Mouse (Mus musculus) hindbrain, postnatal 0 days (tissue): ENCODE results near the gene Gabarapl2. TPM values are rescaled to one million over a fixed set of nuclear protein-coding genes. Genes with fewer than 3 reads are reported as not detected.
A peak's percentile ranks its signal among the peaks of the same experiment; 100 is the strongest.

Source experiments
- ATAC-seq: fragments of 200-750 bp; cut with Nextera tagmentation; 2 replicates; pipeline ENCODE4 v1.8.0; 2017; ENCODE audit warnings: mild to moderate bottlenecking, moderate TSS enrichment, moderate library complexity
- DNase-seq: peaks from one replicate; pipeline ENCODE4 v3.0.0-alpha.2; 2015; ENCODE audit warnings: low spot score
- H3K27ac ChIP-seq: fragments of 300-500 bp; sonication (generic); 2 replicates; pipeline ENCODE4 v1.5.1; 2014; ENCODE audit warnings: mild to moderate bottlenecking
- H3K27me3 ChIP-seq: fragments of 300-500 bp; sonication (generic); 2 replicates; pipeline ENCODE4 v1.6.1; 2014; ENCODE audit warnings: low read length, mixed read lengths; ENCODE audit not compliant: insufficient read depth
- H3K36me3 ChIP-seq: fragments of 300-500 bp; sonication (generic); 2 replicates; pipeline ENCODE4 v1.6.1; 2014; ENCODE audit warnings: low read length, mixed read lengths; ENCODE audit not compliant: insufficient read depth
- H3K4me1 ChIP-seq: fragments of 300-500 bp; sonication (generic); 2 replicates; pipeline ENCODE4 v1.6.1; 2014; ENCODE audit warnings: antibody characterized with exemption, low read length, mixed read lengths; ENCODE audit not compliant: insufficient read depth
- H3K4me2 ChIP-seq: fragments of 300-500 bp; sonication (generic); 2 replicates; pipeline ENCODE4 v1.6.1; 2014; ENCODE audit warnings: low read depth, mild to moderate bottlenecking, low read length, moderate library complexity, mixed read lengths
- H3K4me3 ChIP-seq: fragments of 300-500 bp; sonication (generic); 2 replicates; pipeline ENCODE4 v1.5.1; 2014; ENCODE audit warnings: low read length
- H3K9ac ChIP-seq: fragments of 300-500 bp; sonication (generic); replicated peaks from 2 replicates; pipeline ENCODE4 v1.6.1; 2014; ENCODE audit warnings: mild to moderate bottlenecking, low read length, moderate library complexity, mixed read lengths
- H3K9me3 ChIP-seq: fragments of 300-500 bp; sonication (generic); 2 replicates; pipeline ENCODE4 v1.6.1; 2016; ENCODE audit warnings: low read length, mixed read lengths
- CTCF ChIP-seq: IDR thresholded peaks from 2 replicates; pipeline ENCODE4 v1.5.1; 2016; ENCODE audit warnings: antibody characterized with exemption, control low read depth, low read depth
- WGBS: fragments of 180-500 bp; shearing (Covaris S2); extraction: QIAGEN DNeasy Blood & Tissue Kit; methylation state at CpG from one replicate; pipeline ENCODE4 v1.1.7; 2014; 5-methylcytosine and 5-hydroxymethylcytosine counted together
- polyA plus RNA-seq: library from polyadenylated mRNA; unstranded; fragments of >200 nt; fragmentation: Nextera tagmentation; extraction: Ambion mirVana; gene quantifications from 2 replicates; pipeline ENCODE4 v1.2.1, GENCODE M21; 2015
- total RNA-seq: library from RNA; depleted of rRNA; stranded (reverse); fragments of >200 nt; gene quantifications from 2 replicates; pipeline ENCODE4 v1.2.3, GENCODE M21; 2014; rRNA removed

Gene Gabarapl2
- total and polyA plus RNA-seq, 2 experiments from 2014 or later: 99.4 to 461 TPM

- Histone ChIP-seq H3K4me2 (peak overlapping the region; percentile 92; the same call in 1 of the 2 replicates), H3K9ac (no peak overlapping the region), H3K36me3 (peaks cover 47% of the 10 kb centered on the region), H3K4me1 (no peaks in the 10 kb centered on the region), H3K27ac (no peak overlapping the region), H3K4me3 (no peak overlapping the region; the same call in 1 of the 2 replicates), H3K9me3 (no peaks in the 10 kb centered on the region), H3K27me3 (no peaks in the 10 kb centered on the region)
- ATAC-seq (no peak), DNase-seq (no peak)
- WGBS: 69% methylated on average over 3 of the region's 3 CpGs
- TF ChIP-seq CTCF: no peak
These were observed 52.2 kb downstream of the Gabarapl2 start for GRCm38 (mm10) chr8:111992703-111993039.

Other genes with a start within 250 kb of the Gabarapl2 start
- gene Ctrb1, start 249.7 kb upstream of the Gabarapl2 start, total RNA-seq: not detected in 2 replicates
- not detected in 2 replicates for gene Ctrb1, start 249.7 kb upstream of the Gabarapl2 start, polyA plus RNA-seq
- gene Bcar1, start 196.9 kb upstream of the Gabarapl2 start, total RNA-seq: 93.6 and 100 TPM in 2 replicates
- 42.6 and 48.8 TPM in 2 replicates for gene Bcar1, start 196.9 kb upstream of the Gabarapl2 start, polyA plus RNA-seq
- 24.9 and 26.5 TPM in 2 replicates for gene Cfdp1, start 86.4 kb upstream of the Gabarapl2 start, total RNA-seq
- gene Cfdp1, start 86.4 kb upstream of the Gabarapl2 start, polyA plus RNA-seq: 170 and 180 TPM in 2 replicates
- gene Tmem170, start 64.0 kb upstream of the Gabarapl2 start, total RNA-seq: 3.2 and 3.5 TPM in 2 replicates
- gene Tmem170, start 64.0 kb upstream of the Gabarapl2 start, polyA plus RNA-seq: 2.3 and 3.0 TPM in 2 replicates
- gene Chst5, start 30.3 kb upstream of the Gabarapl2 start, total RNA-seq: 2.4 and 4.2 TPM in 2 replicates
- gene Chst5, start 30.3 kb upstream of the Gabarapl2 start, polyA plus RNA-seq: 3.2 and 3.8 TPM in 2 replicates
- 15.5 and 16.7 TPM in 2 replicates for gene Tmem231, start 6.8 kb upstream of the Gabarapl2 start, total RNA-seq
- 14.4 and 14.6 TPM in 2 replicates for gene Tmem231, start 6.8 kb upstream of the Gabarapl2 start, polyA plus RNA-seq
- gene Adat1, start 51.6 kb downstream of the Gabarapl2 start, total RNA-seq: 3.8 and 4.5 TPM in 2 replicates
- 4.7 and 4.9 TPM in 2 replicates for gene Adat1, start 51.6 kb downstream of the Gabarapl2 start, polyA plus RNA-seq
- 106 and 107 TPM in 2 replicates for gene Kars, start 70.6 kb downstream of the Gabarapl2 start, total RNA-seq
- gene Kars, start 70.6 kb downstream of the Gabarapl2 start, polyA plus RNA-seq: 158 and 162 TPM in 2 replicates
- 48.8 and 51.1 TPM in 2 replicates for gene Terf2ip, start 70.7 kb downstream of the Gabarapl2 start, total RNA-seq
- 56.0 and 60.8 TPM in 2 replicates for gene Terf2ip, start 70.7 kb downstream of the Gabarapl2 start, polyA plus RNA-seq
- not detected in 2 replicates for gene Gm6793, start 74.3 kb downstream of the Gabarapl2 start, total RNA-seq
- 0.70 and 0.91 TPM in 2 replicates for gene Gm6793, start 74.3 kb downstream of the Gabarapl2 start, polyA plus RNA-seq